Mouse (Mus musculus) neutrophil, adult 5-6 weeks (primary cell): ENCODE results near the gene Capn11. TPM values are rescaled to one million over a fixed set of nuclear protein-coding genes. Genes with fewer than 3 reads are reported as not detected.

Experiments used
- ATAC-seq: fragments of 151-379, 151-347 bp; 2 replicates; pipeline ENCODE4 v1.8.0; 2017; ENCODE audit warnings: mild to moderate bottlenecking, moderate TSS enrichment; ENCODE audit not compliant: insufficient number of reproducible peaks, poor library complexity, low FRiP score, severe bottlenecking; ENCODE audit errors: extremely low read depth
- total RNA-seq: library from RNA; stranded (forward); fragments of 200-1000 nt; gene quantifications from 2 replicates; pipeline ENCODE4 v1.2.3, GENCODE M21; 2017

The Capn11 gene
- total RNA-seq, 1 experiment from 2014 or later: 1.5 TPM

GRCm38 (mm10) chr17:45590410-45590809, 68.7 kb downstream of the Capn11 start:
- ATAC-seq: no peak

GRCm38 (mm10) chr17:45589844-45590243, 69.3 kb downstream of the Capn11 start:
- ATAC-seq: no peak

GRCm38 (mm10) chr17:45589236-45589635, 69.9 kb downstream of the Capn11 start:
- ATAC-seq: no peak

DNA sequence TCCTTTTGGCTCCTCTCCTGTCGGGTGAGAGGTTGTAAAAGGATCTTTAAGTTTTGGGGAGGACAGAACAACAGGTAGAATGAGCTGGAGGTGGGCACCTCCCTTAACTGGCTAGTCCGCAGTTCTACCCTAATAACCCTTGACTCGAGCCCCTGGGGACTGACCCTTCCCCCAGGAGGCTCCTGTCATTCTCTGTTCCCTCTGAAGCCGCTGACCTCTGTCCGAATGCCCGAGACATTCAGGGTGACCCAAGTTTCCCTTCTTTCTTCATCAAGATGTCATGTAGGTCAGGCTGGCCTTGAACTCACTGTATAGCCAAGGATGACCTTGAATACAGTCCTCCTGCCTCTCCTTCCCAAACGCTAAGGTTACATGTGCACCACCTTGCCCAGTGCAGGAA, 70.8 kb downstream of the Capn11 start:
- ATAC-seq: no peak

DNA sequence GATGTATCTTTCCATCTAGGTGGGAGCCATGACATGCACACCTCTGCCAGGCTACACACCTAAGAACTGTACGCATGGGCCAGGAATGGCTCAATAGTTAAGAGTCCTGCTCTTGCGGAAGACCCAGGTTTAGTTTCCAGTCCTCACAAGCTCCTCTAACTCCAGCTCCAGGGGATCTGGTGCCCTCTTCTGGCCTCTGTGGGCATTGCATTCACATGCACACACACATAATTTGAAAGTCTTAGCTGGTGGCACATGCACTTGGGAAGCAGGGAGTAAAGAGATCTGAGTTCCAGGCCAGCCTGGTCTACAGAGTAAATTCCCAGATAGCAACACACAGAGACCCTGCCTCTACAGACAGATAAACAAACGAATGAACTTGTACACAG, 72.7 kb downstream of the Capn11 start:
- no peak for ATAC-seq

DNA sequence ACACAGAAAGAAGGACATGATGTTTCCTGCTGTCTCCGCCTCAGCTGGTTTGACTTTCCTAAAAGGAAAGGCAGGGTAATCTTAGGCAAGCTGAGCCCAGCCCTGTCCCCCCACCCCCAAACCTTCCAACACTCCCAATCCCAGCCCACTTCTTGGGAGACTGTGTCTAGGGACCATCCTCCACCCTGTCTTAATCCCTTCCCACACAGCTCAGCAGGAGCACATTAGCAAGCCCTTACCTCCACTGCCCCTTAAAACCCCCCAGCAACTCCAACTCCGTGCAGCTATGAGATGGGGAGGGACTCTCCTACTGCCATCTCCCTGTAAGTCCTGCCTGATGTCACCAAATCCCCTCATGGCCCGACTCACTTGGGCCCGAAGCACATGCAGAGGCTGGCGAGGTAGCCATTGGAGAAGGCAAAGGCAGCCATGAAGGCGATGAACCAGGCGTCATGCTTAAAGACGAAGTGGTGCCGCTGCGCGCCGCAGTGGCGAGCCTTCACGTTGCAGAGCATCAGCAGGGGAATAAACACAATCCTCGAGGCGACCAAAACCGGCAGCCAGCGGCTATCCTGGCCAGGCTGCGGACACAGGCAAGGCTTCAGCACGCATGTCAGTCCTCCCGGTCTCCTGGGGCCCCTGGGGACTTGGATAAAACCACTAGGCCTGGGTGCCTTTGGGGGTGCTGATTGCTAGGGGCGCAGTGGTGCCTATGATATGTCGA, 73.2 kb downstream of the Capn11 start:
- ATAC-seq: no peak

GRCm38 (mm10) chr17:45584939-45585678, 74.0 kb downstream of the Capn11 start:
- peak; percentile 24; the same call in 1 of the 2 replicates for ATAC-seq

DNA sequence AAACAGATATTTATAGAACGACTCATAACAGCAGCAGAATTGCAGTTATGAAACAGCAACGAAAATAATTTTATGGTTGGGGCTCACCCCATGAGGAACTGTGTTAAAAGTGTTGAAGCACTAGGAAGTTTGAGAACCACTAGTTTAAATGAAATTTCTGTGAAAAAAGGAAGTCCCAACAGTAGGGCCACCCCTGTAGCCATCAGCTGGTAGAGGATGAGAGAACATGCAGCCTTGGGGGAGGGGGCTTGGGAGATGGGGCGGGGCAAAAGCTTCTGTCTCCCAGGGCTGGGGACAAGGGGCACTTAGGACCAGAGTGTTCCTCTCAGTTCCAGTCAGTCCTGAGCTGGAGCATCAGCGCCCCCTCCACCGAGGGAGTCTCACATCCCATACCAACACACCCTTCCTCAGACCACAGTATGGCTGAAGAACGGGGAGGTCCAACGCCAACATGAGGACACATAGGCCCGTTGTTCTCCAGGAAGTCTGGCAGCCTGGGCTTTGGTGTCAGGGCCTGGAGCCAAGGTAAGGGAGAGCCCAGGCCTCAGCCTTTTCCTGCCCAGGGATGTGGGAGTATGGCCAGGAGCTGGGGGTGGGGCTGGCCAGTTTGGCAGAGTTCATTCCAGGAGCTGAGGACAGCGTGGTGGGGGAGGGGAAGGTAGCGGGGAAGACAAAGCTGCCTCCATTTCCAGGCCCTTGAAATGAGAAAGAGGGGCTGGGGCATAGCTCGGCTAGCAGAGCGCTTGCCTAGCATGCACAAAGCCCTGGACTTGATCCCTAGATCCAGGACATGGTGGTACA, 74.8 kb downstream of the Capn11 start:
- ATAC-seq: no peak

- no peak for ATAC-seq
Observed at GRCm38 (mm10) chr17:45582715-45583355, 76.3 kb downstream of the Capn11 start.

GRCm38 (mm10) chr17:45582188-45582587, 76.9 kb downstream of the Capn11 start:
- ATAC-seq: no peak

DNA sequence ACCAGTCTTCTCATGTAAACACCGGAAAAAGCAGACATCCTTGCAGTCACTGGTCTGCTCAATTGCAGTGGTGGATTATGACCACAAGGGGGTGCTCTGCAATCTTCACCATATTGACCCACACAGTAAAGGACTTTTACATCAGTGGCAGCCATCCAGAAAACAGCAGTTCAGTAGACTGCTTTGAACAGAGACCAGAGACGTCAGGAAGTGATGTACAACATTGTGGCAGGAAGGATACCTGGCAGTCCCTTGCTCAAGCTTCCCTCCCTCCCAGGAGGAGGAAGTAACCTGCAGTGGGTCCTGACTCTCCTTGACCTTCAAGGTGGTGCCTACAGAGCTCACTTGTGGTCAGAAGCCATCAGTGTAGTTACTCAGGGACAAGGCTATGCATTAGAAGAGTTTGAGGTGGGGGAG, 77.5 kb downstream of the Capn11 start:
- peak; percentile 68 for ATAC-seq

GRCm38 (mm10) chr17:45580958-45581477, 78.1 kb downstream of the Capn11 start:
- no peak for ATAC-seq

Other genes starting within 250 kb of the Capn11 start
- gene Cdc5l, start 225.6 kb downstream of the Capn11 start, total RNA-seq: 119 and 125 TPM in 2 replicates
- not detected in 2 replicates for gene Spats1, start 183.9 kb downstream of the Capn11 start, total RNA-seq
- gene Aars2, start 152.5 kb downstream of the Capn11 start, total RNA-seq: 6.9 and 7.8 TPM in 2 replicates
- not detected in 2 replicates for gene Tcte1, start 135.9 kb downstream of the Capn11 start, total RNA-seq
- 0.12 and 0.23 TPM in 2 replicates for gene Tmem151b, start 109.6 kb downstream of the Capn11 start, total RNA-seq
- 51.4 and 59.9 TPM in 2 replicates for gene Nfkbie, start 103.6 kb downstream of the Capn11 start, total RNA-seq
- 17.7 and 24.6 TPM in 2 replicates for gene Slc35b2, start 95.5 kb downstream of the Capn11 start, total RNA-seq
- gene Hsp90ab1, start 86.1 kb downstream of the Capn11 start, total RNA-seq: 535 and 559 TPM in 2 replicates
- gene Slc29a1, start 59.7 kb downstream of the Capn11 start, total RNA-seq: 3.7 and 5.9 TPM in 2 replicates
- not detected in 2 replicates for gene Mymx, start 57.2 kb downstream of the Capn11 start, total RNA-seq
- gene Mrpl14, start 27.0 kb upstream of the Capn11 start, total RNA-seq: 6.4 and 11.4 TPM in 2 replicates
- gene Tmem63b, start 27.6 kb upstream of the Capn11 start, total RNA-seq: 21.2 and 22.0 TPM in 2 replicates
- gene 1600014C23Rik, start 74.5 kb upstream of the Capn11 start, total RNA-seq: not detected in 2 replicates